Mouse (Mus musculus): ENCODE results near the gene Pmepa1. TPM values are rescaled to one million over a fixed set of nuclear protein-coding genes. Genes with fewer than 3 reads are reported as not detected.

Pmepa1 gene
- total RNA-seq, 4 experiments from 2014 or later = 29.4 to 57.0 (median 38.3) TPM

GRCm38 (mm10) chr2:173183311-173183710 lies 93.0 kb downstream of the Pmepa1 start:
- DNase-seq = no peak

GRCm38 (mm10) chr2:173182796-173183195 lies 93.5 kb downstream of the Pmepa1 start:
- DNase-seq = no peak

GRCm38 (mm10) chr2:173181901-173182300 lies 94.4 kb downstream of the Pmepa1 start:
- DNase-seq = no peak

- no peak for DNase-seq
Observed at GRCm38 (mm10) chr2:173181486-173181885, 94.8 kb downstream of the Pmepa1 start.

DNA sequence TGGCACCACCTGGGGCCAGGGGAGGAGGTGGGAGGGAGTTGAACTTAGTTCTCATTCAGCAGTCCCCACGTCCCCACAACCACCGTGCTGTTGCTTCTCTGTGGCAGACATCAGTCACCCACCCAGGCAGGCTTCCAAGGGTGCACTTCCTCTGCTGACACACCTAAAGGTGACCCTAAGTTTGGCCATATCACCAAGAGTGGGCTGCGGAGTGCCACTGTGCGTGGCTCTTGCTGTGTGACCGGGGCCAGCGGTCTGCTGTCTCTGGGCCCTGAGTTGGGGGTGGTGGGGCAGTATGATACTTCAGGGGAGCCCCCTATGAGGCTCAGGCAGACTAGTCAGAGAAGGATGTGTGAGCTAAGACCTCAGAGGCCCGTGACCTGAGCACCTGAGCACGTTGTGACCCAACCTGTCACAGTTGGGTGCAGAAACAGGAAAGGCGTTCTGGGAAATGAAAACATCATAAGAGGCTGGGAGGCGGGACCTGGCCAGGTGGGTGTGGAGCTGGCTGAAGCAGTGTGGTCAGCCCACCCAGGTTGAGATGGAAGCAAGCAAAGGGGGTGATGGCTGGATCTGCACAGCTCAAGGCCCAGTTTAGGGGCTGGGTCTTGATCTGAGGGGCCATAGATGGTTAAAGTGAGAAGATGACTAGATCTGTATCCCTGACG lies 95.5 kb downstream of the Pmepa1 start:
- no peak for DNase-seq

DNA sequence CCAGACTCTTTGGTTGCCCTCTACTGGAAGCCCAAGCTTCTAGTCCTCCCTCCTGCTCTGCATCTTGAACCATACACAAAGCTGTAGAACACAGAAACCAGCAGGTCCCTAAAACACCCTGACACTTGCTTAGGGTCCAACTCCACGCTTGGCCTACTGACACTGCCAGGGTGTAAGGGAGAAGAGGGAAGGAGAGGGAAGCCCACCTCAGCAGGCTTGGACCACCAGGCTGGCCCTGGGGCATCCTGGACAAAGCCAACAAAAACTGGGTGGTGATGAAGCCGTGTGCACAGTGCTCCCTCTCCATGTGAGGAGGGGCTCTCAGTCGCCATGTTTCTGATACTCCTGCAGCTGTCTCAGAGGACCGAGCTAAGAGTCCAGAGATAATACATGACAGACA lies 96.3 kb downstream of the Pmepa1 start:
- DNase-seq = no peak

DNA sequence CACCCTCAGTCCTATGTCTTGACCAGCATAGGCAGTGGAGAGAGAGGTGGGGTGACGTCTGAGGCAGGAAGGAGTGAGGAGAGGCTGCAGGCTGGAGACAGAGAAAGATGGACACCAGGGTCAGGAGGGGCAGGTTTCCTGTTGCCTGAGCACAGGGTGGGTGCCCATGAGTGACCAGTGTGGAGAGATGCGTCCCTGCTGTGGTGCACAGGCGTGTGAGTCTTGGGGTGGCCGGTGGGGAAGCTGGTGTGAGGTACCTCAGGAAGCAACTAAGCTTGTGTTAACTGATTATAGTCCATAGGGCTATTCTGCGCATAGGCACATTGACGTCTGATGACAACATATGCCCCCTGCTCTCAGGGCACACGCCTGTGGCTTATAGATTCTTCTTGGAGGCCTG lies 97.3 kb downstream of the Pmepa1 start:
- no peak for DNase-seq

- DNase-seq = no peak
Observed at GRCm38 (mm10) chr2:173177951-173178350, 98.4 kb downstream of the Pmepa1 start.

DNA sequence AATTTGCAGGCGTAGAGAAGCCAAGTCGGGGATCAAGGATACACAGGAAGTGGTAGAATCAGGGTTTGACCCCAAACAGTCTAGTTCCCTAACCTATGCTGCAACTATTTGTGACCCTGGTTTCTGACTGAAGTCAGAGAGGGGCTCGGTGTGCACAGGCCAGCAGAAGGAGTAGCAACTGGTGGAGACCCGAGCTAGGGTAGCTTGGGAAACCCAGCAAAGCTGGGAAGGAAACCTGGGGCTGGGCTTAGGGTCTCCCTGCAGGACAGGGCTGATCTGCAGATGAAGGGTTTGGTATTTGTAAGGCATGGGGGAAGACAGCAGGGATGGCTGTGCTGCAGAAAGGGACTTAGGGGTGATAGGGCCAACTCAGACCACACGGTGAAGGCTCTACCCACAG lies 98.9 kb downstream of the Pmepa1 start:
- DNase-seq = no peak

DNA sequence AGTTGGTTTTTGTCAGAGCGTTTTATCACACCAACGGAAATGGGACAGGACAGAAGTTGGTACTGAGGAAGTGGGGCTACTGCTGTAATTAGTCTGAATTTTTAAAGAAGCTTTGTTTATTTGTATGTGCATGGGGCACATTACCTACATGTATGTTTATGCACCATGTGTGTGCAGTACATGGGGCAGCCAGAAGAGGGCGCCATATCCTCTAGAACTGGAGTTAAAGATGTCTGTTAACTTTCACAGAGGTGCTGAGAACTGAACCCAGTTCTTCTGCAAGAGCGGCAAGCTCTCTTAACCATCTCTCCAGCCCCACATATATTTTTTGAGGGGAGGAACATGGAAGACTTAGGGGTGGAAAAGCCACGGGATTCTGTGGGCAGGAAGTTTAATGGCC lies 100.6 kb downstream of the Pmepa1 start:
- DNase-seq = no peak

GRCm38 (mm10) chr2:173174569-173174968 lies 101.8 kb downstream of the Pmepa1 start:
- no peak for DNase-seq

Other genes with a start within 250 kb of the Pmepa1 start
- under 1 TPM in 2 of 4 experiments, not detected in 2; 0.13 to 0.22 TPM for gene Ctcfl, start 157.0 kb downstream of the Pmepa1 start, total RNA-seq (2022)
- gene Pck1, start 123.5 kb downstream of the Pmepa1 start, total RNA-seq (2022) = 100 to 1,000 TPM; 135 to 516 (median 360) TPM
- gene Zbp1, start 57.6 kb downstream of the Pmepa1 start, total RNA-seq (2022) = 1 to 10 TPM; 1.1 to 5.3 (median 2.5) TPM
- gene 1700021F07Rik, start 246.1 kb upstream of the Pmepa1 start, total RNA-seq (2022) = not detected